ENCODE assay signal across 39 mouse cellular contexts in the genomic region with DNA sequence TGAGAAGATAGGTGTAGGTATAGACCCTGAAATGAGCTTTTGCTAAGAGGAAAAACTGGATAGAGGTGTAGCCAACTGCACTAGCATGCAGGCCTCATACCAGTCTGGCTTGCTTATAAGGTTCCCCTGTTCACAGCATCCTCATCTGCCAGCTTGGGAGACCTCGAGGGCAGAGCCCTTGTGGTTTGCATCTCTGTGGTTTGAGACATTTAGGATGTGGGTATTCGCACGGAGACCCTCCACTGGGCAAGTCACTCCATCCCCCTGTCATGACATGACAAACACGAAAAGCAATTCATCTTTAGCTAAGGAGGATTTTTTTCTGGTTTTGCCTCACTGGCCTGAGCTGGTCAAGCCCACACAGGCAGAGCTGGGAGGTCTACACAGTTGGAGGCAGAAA. TPM values are rescaled to one million over a fixed set of nuclear protein-coding genes. Genes with fewer than 3 reads are reported as not detected.
"Had no signal": no experiment of that assay in that cellular context is flagged by ENCODE, and none has a peak within 500 bp of the region (broad histone marks: within the 10 kb centered on the region; RNA-seq: fewer than 3 reads in every experiment).

No protein-coding gene starts in this region.

- DNase-seq: cerebellum, adult 8-10 months; cerebellum, adult 9-10 months; cerebellum, adult 9-11 months; cerebellum, postnatal 10 days; cerebellum, postnatal 14 days; cerebellum, postnatal 25 days; cerebellum, postnatal 36 days; embryo, embryonic 11 days; forebrain, postnatal 0 days; gastrocnemius, adult 2 months; gastrocnemius, postnatal 10 days; gastrocnemius, postnatal 14 days; gastrocnemius, postnatal 25 days; gastrocnemius, postnatal 36 days; heart, adult 18-20 months had no signal

- H3K4me3 ChIP-seq: embryonic facial prominence, embryonic 10.5 days; embryonic facial prominence, embryonic 12.5 days; embryonic facial prominence, embryonic 13.5 days; embryonic facial prominence, embryonic 15.5 days; erythroblast, embryonic 14.5 days; forebrain, embryonic 10.5 days; forebrain, embryonic 12.5 days; forebrain, embryonic 13.5 days; forebrain, embryonic 15.5 days; gastrocnemius, adult 2 months; heart, adult 2 months had no signal

- H3K27me3 ChIP-seq: embryonic facial prominence, embryonic 12.5 days; embryonic facial prominence, embryonic 13.5 days; embryonic facial prominence, embryonic 15.5 days; forebrain, embryonic 12.5 days; forebrain, embryonic 13.5 days; forebrain, embryonic 15.5 days had no signal

- H3K4me1 ChIP-seq: forebrain, embryonic 12.5 days; forebrain, embryonic 13.5 days; forebrain, embryonic 15.5 days had no signal

- H3K9ac ChIP-seq: embryonic facial prominence, embryonic 12.5 days; embryonic facial prominence, embryonic 13.5 days; embryonic facial prominence, embryonic 15.5 days; forebrain, embryonic 12.5 days; forebrain, embryonic 13.5 days; forebrain, embryonic 15.5 days; forebrain, postnatal 0 days had no signal

- ATAC-seq: forebrain, embryonic 13.5 days; forebrain, embryonic 14.5 days; forebrain, embryonic 15.5 days; forebrain, embryonic 16.5 days; forebrain, postnatal 0 days had no signal

- H3K27ac ChIP-seq: embryonic facial prominence, embryonic 10.5 days; embryonic facial prominence, embryonic 12.5 days; embryonic facial prominence, embryonic 13.5 days; embryonic facial prominence, embryonic 15.5 days; forebrain, embryonic 10.5 days; forebrain, embryonic 12.5 days; forebrain, embryonic 13.5 days; forebrain, embryonic 15.5 days; gastrocnemius, adult 2 months; heart, adult 2 months had no signal

- H3K4me2 ChIP-seq: embryonic facial prominence, embryonic 12.5 days; embryonic facial prominence, embryonic 13.5 days; embryonic facial prominence, embryonic 15.5 days; forebrain, embryonic 12.5 days; forebrain, embryonic 13.5 days; forebrain, embryonic 15.5 days had no signal

- H3K9me3 ChIP-seq: embryonic facial prominence, embryonic 10.5 days; embryonic facial prominence, embryonic 12.5 days; embryonic facial prominence, embryonic 13.5 days; embryonic facial prominence, embryonic 15.5 days; forebrain, embryonic 10.5 days; forebrain, embryonic 12.5 days; forebrain, embryonic 13.5 days; forebrain, embryonic 15.5 days had no signal

- H3K36me3 ChIP-seq: embryonic facial prominence, embryonic 10.5 days; embryonic facial prominence, embryonic 12.5 days; embryonic facial prominence, embryonic 13.5 days; embryonic facial prominence, embryonic 15.5 days; forebrain, embryonic 10.5 days; forebrain, embryonic 12.5 days; forebrain, embryonic 15.5 days had no signal

RNA-seq across cellular contexts. Expression of a gene that starts 8.2 kb away (rescaled TPM):
- total RNA-seq: common myeloid progenitor, adult 5-6 weeks; forebrain, postnatal 0 days; gastrocnemius, adult 18-20 months; gastrocnemius, adult 2 months; gastrocnemius, adult 8-10 months; gastrocnemius, postnatal 10 days; gastrocnemius, postnatal 14 days; gastrocnemius, postnatal 25 days; gastrocnemius, postnatal 36 days; gastrocnemius, postnatal 4 days; granulocyte monocyte progenitor cell, adult 5-6 weeks; heart, adult 18-20 months; heart, adult 2 months; heart, adult 8-10 months had no signal
- polyA plus RNA-seq: cortical plate, adult 2 months; embryonic facial prominence, embryonic 11.5 days; embryonic facial prominence, embryonic 12.5 days; embryonic facial prominence, embryonic 13.5 days; embryonic facial prominence, embryonic 14.5 days; embryonic facial prominence, embryonic 15.5 days; erythroblast, embryonic 14.5 days; forebrain, embryonic 11.5 days; forebrain, embryonic 12.5 days; forebrain, embryonic 13.5 days; forebrain, embryonic 14.5 days; forebrain, embryonic 15.5 days; forebrain, embryonic 16.5 days; forebrain, postnatal 0 days; frontal cortex, adult 2 months; gonadal fat pad, adult 2 months; heart, adult 2 months had no signal
